Mouse (Mus musculus): Measurements from ENCODE around the gene Fam122b. TPM values are rescaled to one million over a fixed set of nuclear protein-coding genes. Genes with fewer than 3 reads are reported as not detected.

The Fam122b gene
- total RNA-seq, 2 experiments from 2014 or later: 6.5 to 12.6 TPM

GRCm38 (mm10) chrX:53204690-53205311, 64.8 kb downstream of the Fam122b start:
- no peak for ATAC-seq (replicated peaks; ENCODE audit: low FRiP score, poor library complexity, severe bottlenecking)

- ATAC-seq (replicated peaks; ENCODE audit: low FRiP score, poor library complexity, severe bottlenecking): no peak
Observed at GRCm38 (mm10) chrX:53201616-53202015, 68.0 kb downstream of the Fam122b start.

DNA sequence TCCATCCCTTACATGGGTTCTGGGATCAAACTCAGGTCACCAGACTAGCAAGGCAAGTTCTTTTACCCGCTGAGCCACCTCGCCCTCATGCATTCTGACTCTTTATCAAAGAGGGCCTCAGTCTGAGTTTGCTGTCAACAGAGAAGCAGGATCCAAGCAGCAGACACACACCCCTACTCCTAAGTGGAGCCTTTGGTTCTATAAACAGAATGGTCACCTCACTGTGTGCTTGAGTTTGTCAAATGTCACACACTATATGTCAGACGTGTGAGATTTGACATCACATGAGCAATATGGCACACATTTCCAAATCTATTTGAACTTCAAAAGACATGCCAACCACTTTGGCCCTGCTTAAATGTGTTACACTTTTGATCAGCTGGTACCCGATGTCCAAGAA, 71.9 kb downstream of the Fam122b start:
- no peak for ATAC-seq (replicated peaks; ENCODE audit: low FRiP score, poor library complexity, severe bottlenecking)

GRCm38 (mm10) chrX:53196392-53196791, 73.2 kb downstream of the Fam122b start:
- no peak for ATAC-seq (replicated peaks; ENCODE audit: low FRiP score, poor library complexity, severe bottlenecking)

Other genes starting within 250 kb of the Fam122b start
- gene Plac1, start 29.7 kb downstream of the Fam122b start, total RNA-seq (2015; ENCODE audit: low replicate concordance): not detected in 2 replicates
- not detected in 2 replicates for gene Plac1, start 29.7 kb downstream of the Fam122b start, total RNA-seq (2017; ENCODE audit: low replicate concordance)
- not detected in 2 replicates for gene Fam122c, start 3.6 kb upstream of the Fam122b start, total RNA-seq (2015; ENCODE audit: low replicate concordance)
- not detected in 2 replicates for gene Fam122c, start 3.6 kb upstream of the Fam122b start, total RNA-seq (2017; ENCODE audit: low replicate concordance)
- 50.7 and 56.2 TPM in 2 replicates for gene Mospd1, start 100.7 kb upstream of the Fam122b start, total RNA-seq (2015; ENCODE audit: low replicate concordance)
- 21.6 and 32.6 TPM in 2 replicates for gene Mospd1, start 100.7 kb upstream of the Fam122b start, total RNA-seq (2017; ENCODE audit: low replicate concordance)
- gene Etd, start 165.1 kb upstream of the Fam122b start, total RNA-seq (2015; ENCODE audit: low replicate concordance): not detected in 2 replicates
- gene Etd, start 165.1 kb upstream of the Fam122b start, total RNA-seq (2017; ENCODE audit: low replicate concordance): not detected in 2 replicates